Mouse (Mus musculus): ENCODE measurements around the gene Pax5. TPM values are rescaled to one million over a fixed set of nuclear protein-coding genes. Genes with fewer than 3 reads are reported as not detected.
"Not testable (repeated sequence)": the region's sequence is repeated elsewhere in the genome, so short reads cannot be mapped to it uniquely, and the experiment has no call there.

The Pax5 gene
- total RNA-seq (2017), result 184 and 199 TPM in 2 replicates

DNA sequence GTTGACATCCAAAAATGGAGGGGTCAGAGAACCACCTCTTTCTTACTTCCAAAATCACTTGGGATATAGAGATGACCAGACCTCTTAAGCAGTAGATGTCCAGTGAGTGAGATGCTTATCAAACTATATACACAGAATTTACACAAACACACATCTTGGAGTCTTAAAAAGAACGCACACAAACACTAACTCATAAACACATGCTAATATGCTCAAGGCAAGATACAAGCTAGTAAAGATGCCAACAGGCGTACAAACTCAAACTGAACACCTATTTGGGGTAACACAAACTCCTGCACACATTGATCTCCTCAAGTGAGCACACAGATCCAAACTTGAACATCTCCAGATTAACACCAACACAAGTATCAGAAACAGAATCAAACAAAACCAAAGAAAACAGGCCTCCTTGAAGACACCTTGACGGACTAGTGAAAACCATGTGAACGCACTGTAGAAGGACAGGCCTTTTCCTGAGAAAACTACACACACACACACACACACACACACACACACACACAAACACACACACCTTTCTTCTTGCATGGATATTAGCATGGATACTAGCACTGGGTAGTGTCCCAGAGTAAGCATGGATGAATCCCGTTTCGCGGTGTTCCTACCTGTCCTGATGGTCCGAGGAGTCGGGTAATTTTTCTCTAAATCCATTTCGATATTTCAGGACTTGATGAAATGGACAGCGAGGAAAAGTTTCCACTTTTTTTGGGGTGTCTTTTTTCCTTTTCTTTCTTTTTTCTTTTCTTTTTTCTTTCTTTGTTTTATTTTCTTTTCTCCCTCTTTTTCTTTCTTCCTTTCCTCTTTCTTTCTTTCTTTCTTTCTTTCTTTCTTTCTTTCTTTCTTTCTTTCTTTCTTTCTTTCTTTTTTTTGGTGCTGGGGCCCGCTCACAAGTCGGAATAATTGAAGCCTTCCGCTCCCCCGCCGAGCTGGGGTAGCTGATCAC lies at the start of gene Pax5:
Gene Pax5, minus strand, starts transcription at position 748 of the 961 bp plus-strand sequence.
- ATAC-seq (ENCODE audit: extremely low read depth, insufficient number of reproducible peaks, low FRiP score, poor library complexity, severe bottlenecking), result no peak

DNA sequence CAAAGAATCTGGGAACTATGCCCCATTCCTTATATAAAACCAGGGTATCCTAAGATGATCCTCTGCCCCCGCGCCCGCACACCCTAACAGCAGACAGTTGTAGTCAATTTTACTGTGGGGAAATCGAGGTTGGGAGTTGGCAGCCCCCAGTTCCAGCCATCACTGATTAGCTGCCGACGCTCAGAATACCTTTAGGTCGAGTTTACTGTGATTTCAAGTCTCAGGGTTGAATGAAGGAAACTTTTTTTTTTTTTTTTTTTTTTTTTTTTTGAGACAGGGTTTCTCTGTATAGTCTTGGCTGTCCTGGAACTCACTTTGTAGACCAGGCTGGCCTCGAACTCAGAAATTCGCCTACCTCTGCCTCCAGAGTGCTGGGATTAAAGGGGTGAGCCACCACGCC lies 46.8 kb upstream of the Pax5 start:
- ATAC-seq (ENCODE audit: extremely low read depth, insufficient number of reproducible peaks, low FRiP score, poor library complexity, severe bottlenecking), result not testable (repeated sequence)

DNA sequence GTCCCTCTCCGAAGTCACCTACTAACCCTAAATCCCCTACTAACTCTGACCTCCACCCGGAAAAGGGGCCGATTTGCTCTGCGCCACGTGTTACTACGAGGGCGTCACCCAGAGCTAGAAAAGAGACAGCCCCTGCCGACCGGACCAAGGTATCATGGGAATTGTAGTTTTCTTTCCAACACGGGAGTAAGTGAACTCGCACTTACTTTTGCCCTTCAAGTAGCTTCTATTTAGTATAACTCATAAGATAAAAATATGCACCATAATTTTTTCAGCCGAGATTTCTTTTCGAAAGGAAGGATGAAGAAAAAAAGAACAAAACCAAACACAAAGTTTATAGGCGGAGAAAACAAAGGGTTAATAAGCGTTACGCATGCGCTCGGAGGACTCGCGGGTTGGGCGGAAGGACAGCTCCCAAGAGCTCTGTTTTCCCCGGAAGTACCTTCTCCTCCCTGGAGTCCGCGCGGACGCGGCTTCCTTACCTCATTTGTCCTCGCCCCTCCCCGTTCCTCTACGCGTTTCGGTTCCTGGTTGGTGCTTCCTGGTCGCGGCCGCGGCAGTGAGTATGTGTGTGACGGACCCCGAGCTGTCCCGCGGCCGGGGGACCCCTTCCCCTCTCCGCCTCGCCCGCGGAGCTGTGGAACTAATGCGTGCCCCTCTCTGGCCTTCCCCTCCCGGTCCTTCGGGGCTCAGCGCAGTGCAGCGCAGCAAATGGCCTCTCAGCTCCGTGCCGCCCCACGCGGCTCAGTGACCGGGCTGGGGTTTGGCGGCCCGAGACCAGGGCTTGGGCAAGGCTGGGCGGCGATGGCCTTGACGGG lies 46.1 kb upstream of the Pax5 start:
- peak; percentile 93 for ATAC-seq (ENCODE audit: extremely low read depth, insufficient number of reproducible peaks, low FRiP score, poor library complexity, severe bottlenecking)

DNA sequence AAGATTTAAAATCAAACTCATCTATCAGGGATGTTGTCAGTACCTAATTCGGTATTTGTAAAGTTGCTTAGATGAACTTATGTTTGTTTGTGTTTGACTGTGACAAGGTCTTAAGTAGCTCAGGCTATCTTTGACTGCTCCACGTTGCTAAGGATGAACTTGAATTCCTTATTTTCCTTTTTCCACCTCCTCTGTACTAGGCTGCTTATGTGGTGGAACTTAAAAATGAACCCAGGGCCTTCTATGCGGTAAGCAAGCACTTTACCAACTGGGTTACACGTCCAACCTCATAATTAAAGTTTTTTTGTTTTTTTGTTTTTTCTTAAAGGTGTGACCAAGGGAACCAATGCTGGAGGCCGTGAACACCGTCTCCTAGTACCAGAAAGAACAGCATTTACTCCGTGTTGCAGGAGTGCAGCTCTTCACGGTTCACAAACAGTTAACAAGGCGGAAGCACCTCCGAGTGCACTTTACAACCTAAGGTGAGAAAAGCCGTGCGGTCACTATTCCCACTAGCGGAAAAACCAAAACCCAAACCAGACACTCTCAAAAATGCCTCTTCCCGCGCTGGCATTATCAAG lies 45.4 kb upstream of the Pax5 start, which contains the start of gene Zcchc7:
Gene Zcchc7, plus strand, starts transcription at position 325 of the 581 bp plus-strand sequence.
- peak; percentile 4; the same call in 1 of the 2 replicates for ATAC-seq (ENCODE audit: extremely low read depth, insufficient number of reproducible peaks, low FRiP score, poor library complexity, severe bottlenecking)

DNA sequence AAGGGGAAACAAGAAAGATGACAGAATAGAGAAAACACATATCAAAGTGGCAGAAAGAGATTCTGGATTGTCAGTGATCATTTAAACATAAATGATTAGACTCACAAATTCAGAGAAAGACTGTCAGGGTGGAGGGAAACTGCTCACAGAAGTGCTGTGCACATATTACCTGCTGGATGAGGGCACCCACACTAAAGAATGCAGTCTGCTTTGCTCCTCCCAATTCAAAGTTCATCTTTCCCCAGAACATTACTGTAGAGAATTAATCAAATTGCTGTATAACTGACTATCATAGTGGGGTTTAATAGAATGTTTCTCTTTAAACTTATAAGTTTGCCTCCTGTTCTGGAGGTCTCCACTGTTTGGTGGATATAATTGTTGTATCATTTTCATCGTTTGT lies 30.2 kb upstream of the Pax5 start:
- ATAC-seq (ENCODE audit: extremely low read depth, insufficient number of reproducible peaks, low FRiP score, poor library complexity, severe bottlenecking), result no peak

DNA sequence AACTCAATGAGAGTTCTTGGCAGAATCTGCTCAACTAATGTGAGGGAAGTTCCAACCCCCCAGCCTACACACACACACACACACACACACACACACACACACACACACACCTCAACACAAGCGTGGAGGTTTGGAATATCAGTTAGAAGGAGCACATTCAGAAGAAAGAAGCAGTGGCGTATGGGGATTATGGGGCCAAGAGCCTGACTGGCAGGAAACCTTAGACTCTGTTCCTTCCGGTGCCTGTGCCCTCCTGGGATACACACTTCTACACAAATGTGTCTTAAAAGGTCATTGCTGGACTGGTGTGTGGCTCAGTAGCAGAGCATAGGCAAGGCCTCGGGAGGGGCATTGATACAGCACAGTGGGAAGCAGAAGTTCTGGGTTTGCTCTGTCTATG lies 10.9 kb upstream of the Pax5 start:
- no peak for ATAC-seq (ENCODE audit: extremely low read depth, insufficient number of reproducible peaks, low FRiP score, poor library complexity, severe bottlenecking)

DNA sequence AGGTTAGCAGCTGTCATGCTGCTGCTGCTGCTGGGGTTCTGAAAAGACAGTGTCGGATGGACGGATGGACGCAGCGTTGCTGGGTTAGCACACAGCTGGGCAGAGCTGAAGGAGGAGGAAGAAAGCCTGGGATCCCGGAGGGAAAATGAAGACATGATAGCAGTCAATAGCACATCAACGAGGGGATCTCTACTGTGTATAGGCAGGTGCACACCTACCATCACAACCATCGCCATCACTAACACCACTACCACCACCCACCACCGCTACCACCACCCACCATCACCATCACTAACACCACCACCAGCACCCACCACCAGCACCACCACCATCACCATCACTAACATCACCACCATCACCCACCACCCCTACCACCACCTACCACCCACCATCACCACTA lies 9.8 kb upstream of the Pax5 start:
- no peak for ATAC-seq (ENCODE audit: extremely low read depth, insufficient number of reproducible peaks, low FRiP score, poor library complexity, severe bottlenecking)

DNA sequence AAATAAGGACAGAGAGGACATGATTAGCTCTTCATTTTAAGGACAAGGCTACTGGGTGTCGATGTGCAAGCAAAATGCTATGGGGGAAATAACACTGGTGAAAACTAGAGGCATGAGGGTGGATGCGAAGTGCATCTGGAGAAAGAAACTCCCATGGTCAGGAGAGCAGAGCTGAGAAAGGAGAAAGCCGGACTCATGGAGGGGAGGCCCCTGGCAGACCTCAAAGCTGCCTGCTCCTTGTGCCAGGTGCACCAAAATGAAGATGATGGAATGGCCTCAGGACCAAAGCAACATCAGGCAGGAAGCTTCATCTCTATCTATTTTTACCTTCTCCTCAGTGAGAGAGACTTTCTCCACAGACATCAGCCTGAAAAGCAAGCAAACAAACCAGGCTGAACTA lies 7.4 kb upstream of the Pax5 start:
- ATAC-seq (ENCODE audit: extremely low read depth, insufficient number of reproducible peaks, low FRiP score, poor library complexity, severe bottlenecking), result no peak

DNA sequence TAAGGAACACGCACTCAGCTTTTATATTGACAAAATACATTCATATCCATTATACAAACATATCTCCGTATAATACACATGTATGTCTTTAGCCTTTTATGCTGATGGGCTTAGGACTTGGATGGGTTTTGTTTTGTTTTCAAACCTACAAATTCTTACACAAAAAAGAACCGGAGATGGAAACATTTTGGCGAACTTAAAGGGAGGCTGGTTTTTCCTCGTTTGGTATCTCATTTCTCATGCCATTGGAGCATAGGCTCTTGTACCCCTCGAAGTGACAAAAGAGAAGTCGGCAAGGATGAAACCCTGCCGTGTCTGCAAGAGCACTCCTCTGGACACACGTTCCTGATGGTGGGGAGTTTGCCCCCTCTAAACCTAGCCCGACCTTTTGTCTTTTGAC lies 6.1 kb upstream of the Pax5 start:
- ATAC-seq (ENCODE audit: extremely low read depth, insufficient number of reproducible peaks, low FRiP score, poor library complexity, severe bottlenecking), result no peak

DNA sequence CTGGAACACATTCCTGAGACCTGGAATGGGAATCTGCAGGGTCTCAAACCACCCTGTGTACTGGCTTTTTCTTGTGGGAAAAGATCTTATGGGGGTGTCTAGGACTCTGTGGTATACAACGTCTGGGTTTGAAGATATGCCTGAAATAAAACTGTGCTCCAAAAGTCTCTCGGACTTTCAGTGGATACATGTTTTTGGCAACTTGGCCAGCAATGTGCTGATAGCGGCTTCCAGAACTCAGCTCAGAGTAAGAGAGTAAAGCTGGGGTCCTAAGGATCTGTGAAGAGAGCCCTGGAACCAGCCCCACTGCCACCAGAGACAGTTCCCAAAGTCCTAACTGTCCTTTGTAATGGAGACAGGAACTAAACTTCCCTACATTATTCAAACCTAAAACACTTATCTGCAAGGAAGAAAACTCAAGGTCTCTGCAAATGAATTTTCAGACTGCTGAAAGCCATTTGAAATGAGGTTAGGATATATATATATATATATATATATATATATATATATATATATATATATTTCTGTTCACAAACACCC lies 5.4 kb upstream of the Pax5 start:
- ATAC-seq (ENCODE audit: extremely low read depth, insufficient number of reproducible peaks, low FRiP score, poor library complexity, severe bottlenecking), result no peak

DNA sequence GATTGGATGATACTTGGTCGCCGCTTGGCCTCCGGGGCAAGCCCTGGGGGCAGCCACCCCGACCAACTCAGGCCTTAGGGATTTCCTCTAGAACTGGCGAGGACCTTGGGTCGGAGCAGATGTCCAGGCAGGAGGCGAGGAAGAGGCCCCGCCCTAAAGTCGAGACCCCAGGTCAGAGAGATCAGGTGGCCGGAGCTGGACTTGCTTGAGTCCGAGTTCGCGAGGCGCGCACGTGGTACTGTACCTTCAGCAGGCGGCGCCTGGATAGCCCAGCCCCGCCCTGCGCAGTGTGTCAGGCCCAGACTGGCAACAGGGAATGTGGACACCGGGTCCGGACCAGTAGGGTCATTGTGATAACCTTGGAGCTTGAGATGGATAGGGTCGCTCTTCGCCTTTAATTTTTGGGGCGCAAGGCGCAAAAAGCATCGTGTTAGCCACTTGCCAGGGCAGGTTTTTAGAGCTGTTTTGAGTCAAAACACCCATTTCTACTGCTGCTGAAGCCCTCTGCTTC lies 3.9 kb upstream of the Pax5 start:
- ATAC-seq (ENCODE audit: extremely low read depth, insufficient number of reproducible peaks, low FRiP score, poor library complexity, severe bottlenecking), result no peak

DNA sequence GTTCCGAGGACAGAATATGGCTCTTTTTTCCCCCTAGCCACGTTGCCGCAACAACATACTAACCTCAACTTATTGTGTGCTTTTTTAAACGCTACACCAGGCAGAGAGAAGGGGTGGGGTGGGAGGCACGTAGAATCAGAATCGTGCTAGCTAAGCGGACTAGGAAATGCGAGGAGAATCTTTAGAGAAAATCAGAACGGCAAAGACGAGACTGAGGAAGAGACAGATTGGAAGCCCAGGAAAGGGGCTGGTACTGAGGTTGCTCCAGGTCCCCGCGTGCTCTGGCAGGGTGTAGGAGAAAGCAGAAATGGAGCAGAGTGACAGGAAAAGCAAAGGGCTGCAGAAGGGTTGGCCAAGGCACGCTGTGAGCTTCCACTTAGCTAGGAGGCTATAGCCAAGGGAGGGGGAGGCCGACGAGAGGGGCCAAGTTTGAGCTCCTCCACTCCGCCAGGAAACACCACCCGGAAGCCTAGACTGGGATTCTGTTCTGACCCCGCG lies 3.3 kb upstream of the Pax5 start:
- no peak for ATAC-seq (ENCODE audit: extremely low read depth, insufficient number of reproducible peaks, low FRiP score, poor library complexity, severe bottlenecking)

DNA sequence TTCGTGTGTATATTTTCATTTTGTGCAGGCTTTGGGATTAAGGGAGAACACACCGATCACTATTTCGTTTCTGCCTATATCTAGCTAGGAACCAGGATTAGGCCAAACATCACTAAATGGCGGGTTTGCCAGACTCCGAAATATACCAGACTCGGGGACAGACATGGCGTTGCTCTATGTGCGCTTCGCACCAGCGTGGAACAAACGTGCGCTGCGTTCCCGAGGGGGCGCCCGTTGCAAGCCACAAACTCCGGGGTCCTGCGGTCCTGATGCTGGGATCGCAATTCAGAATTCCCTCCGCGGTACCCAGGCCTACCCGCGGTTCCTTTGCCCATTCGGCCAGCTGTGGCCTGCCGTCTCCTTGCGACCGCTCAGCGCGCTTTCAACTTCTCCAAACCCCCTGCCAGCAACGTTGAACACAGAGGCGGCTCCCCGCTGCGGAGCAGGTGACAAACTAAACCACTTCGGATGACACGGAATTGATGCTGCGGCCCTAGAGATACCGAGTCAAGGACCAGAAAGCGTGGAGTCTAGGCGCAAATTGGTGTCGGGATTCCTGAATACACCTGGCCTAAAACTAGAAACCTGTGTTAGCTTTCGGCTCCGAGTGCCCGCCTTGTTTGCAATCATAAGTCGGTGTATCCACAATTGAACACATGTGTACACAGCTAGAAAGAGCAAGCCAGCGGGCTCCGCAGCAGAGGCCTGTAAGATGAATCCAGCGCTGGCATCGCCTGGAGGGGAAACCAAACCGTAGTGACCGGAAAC lies 2.7 kb upstream of the Pax5 start:
- no peak for ATAC-seq (ENCODE audit: extremely low read depth, insufficient number of reproducible peaks, low FRiP score, poor library complexity, severe bottlenecking)

DNA sequence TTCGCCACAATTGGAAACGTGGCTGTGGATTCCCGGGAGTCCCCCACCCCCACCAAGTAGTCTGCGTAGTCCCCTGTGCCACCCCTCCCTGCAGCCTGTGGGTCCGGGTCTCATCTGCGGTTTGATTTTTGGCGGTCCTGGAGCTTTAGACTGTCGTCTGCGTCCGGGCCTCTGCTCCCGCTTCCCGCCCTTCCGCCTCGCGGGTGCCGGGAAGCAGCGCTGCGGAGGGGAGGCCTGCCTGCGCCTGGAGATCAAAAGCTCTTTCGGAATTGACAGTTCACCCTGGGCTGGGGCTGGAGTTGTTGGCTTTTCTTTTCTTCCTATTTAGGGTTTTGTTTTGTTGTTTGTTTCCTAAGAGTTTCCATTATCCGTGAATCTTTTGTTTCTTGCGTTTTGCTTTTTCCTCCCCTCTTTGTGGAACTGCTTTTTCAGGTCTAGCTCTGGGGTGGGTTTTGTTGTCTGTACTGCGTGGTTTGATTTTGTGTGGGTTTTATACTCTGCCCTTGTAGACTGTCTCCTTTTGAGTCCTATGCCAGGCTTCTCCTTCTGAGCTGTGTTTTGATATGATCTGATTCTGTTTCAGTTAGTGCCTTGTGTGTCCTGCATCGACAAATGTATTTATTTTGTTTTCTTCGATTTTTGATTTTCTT lies 1.9 kb upstream of the Pax5 start:
- no peak for ATAC-seq (ENCODE audit: extremely low read depth, insufficient number of reproducible peaks, low FRiP score, poor library complexity, severe bottlenecking)

DNA sequence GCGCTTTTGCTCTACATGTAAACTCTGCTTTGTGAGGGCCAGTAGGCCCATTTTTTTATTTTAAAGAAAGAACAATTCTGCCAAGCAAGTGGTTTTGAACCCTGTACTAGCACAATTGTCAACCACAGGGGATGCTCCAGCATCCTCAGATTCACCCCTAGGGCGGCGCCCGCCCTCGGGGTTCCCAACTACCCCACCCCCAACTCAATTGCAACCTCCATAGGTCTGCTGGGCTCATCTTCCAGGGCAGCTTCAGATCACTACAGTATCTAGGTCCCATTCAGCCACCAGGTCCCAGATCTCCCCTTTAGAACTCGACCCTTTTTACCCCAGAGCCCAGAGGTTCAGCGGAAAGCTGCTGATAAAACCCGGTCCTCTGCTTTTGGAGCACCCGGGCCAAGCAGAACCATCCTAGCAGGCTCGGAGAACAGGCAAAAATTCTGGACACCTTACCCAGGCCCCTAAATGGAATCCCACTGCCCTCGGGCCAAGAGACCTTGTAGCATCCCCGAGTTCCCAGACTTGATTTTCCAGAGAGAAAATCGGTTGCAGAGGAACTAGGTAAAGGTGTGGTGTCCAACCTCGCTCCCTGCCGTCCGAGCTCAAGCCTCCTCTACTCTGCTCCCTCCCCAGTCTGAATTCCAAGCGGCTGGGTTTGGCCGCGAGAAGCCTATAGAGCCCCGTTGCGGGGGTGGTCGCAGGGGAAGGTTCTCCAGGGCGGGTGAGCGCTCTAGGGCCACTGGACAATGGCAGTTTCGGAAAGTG lies 1.0 kb upstream of the Pax5 start:
- ATAC-seq (ENCODE audit: extremely low read depth, insufficient number of reproducible peaks, low FRiP score, poor library complexity, severe bottlenecking), result no peak

DNA sequence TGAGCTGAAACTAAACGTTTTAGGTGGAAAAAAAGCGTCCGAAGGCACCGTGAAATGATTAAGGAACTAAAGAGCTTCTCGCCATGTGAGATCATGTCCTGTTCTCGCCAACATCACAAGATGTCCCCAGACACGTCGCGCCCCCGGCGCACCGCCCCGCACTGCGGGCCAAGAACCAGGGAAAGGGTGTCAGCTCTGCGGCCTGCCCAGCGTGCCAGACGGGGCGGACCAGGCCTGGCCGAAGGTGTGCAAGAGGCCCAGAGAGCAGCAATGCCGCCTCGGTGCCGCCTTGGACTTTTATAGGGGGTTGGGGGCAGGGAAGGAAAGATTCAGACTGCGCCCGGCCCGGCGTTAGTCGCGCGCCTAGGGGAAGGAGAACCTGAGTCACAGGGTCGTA lies 412 bp upstream of the Pax5 start:
- ATAC-seq (ENCODE audit: extremely low read depth, insufficient number of reproducible peaks, low FRiP score, poor library complexity, severe bottlenecking), result peak; percentile 23

DNA sequence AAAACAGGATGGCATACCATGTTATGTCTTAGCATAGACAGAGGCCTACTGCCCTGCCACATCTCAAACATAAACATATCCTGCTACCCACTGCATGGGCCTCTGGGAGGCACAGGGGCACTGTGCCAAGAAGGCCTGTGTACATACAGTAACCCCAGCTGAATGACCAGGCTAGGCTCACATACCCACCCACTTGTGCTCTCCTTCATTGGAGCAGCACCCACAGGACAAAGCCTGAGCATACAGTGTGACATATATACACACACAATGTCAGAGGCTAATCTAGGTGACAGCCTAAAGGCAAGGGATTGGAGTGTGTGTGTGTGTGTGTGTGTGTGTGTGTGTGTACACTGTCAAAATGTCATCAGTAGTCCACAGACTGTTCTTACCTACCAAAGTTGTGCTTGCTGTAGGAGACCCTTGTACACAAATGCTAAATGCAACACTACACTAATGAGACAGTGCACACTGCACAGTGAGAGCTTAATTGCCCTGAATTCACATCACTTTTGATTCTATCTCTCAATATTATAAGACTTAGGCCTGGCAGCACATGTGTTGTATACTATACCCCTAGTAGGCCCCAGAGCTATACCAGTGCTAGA lies 1.1 kb downstream of the Pax5 start:
- peak; percentile 18; the same call in 1 of the 2 replicates for ATAC-seq (ENCODE audit: extremely low read depth, insufficient number of reproducible peaks, low FRiP score, poor library complexity, severe bottlenecking)

All from neutrophil, adult 5-6 weeks (primary cell).